ENCODE assay signal across 35 mouse cellular contexts in the genomic region with DNA sequence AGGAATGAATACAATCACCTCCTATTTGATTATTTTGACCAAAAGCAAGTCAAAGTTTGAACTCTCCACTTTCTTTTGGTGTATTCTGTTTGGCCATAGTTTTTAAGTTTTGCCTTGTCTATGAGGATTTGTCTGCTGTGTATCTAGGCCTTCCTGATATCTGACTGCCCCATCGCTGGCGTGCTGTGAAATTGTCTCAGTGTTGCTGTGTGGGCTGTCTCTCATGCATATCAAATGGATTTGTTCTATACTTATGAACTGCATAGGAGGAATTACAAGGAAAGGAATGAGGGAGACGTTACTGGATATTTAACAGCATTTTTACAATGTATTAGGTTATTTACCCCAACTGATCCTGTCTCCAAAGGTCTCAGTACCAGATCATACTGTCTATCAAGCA.
"Had no signal": no experiment of that assay in that cellular context is flagged by ENCODE, and none has a peak within 500 bp of the region (broad histone marks: within the 10 kb centered on the region; RNA-seq: fewer than 3 reads in every experiment).

No protein-coding gene starts in this region.

- H3K4me2 ChIP-seq: heart, embryonic 11.5 days; heart, embryonic 12.5 days; heart, embryonic 13.5 days; heart, embryonic 15.5 days; hindbrain, embryonic 12.5 days; hindbrain, embryonic 13.5 days; hindbrain, embryonic 14.5 days; hindbrain, embryonic 15.5 days; intestine, embryonic 15.5 days; kidney, embryonic 15.5 days had no signal

- DNase-seq: heart, postnatal 10 days; heart, postnatal 14 days; heart, postnatal 36 days; heart, postnatal 4 days; kidney, adult 11 months; kidney, adult 18-20 months; kidney, adult 2 months; kidney, adult 8-10 months; kidney, adult 9 months; kidney, postnatal 10 days; kidney, postnatal 14 days; kidney, postnatal 25 days; kidney, postnatal 36 days; kidney, postnatal 4 days; layer of hippocampus, adult 9-11 months; layer of hippocampus, postnatal 36 days had no signal

- H3K36me3 ChIP-seq: heart, embryonic 10.5 days; heart, embryonic 12.5 days; heart, embryonic 13.5 days; heart, embryonic 15.5 days; hindbrain, embryonic 10.5 days; hindbrain, embryonic 12.5 days; hindbrain, embryonic 13.5 days; hindbrain, embryonic 15.5 days; intestine, embryonic 15.5 days; kidney, embryonic 15.5 days had no signal

- H3K4me3 ChIP-seq: heart, embryonic 10.5 days; heart, embryonic 12.5 days; heart, embryonic 13.5 days; heart, embryonic 15.5 days; hindbrain, embryonic 10.5 days; hindbrain, embryonic 12.5 days; hindbrain, embryonic 13.5 days; hindbrain, embryonic 15.5 days; intestine, embryonic 15.5 days; kidney, embryonic 15.5 days; left cerebral cortex, adult 2 months had no signal

- H3K9me3 ChIP-seq: heart, embryonic 10.5 days; heart, embryonic 12.5 days; heart, embryonic 13.5 days; heart, embryonic 15.5 days; hindbrain, embryonic 10.5 days; hindbrain, embryonic 12.5 days; hindbrain, embryonic 13.5 days; hindbrain, embryonic 15.5 days; intestine, embryonic 15.5 days; kidney, embryonic 15.5 days had no signal

- H3K9ac ChIP-seq: heart, embryonic 12.5 days; heart, embryonic 13.5 days; heart, embryonic 15.5 days; hindbrain, embryonic 12.5 days; hindbrain, embryonic 13.5 days; hindbrain, embryonic 14.5 days; hindbrain, embryonic 15.5 days; intestine, embryonic 15.5 days; kidney, embryonic 15.5 days had no signal

- H3K27ac ChIP-seq: heart, embryonic 10.5 days; heart, embryonic 13.5 days; heart, embryonic 15.5 days; hindbrain, embryonic 10.5 days; hindbrain, embryonic 12.5 days; hindbrain, embryonic 13.5 days; hindbrain, embryonic 14.5 days; hindbrain, embryonic 15.5 days; hindbrain, postnatal 0 days; intestine, embryonic 15.5 days; kidney, embryonic 15.5 days; kidney, postnatal 0 days; left cerebral cortex, adult 2 months had no signal

- H3K4me1 ChIP-seq: heart, embryonic 10.5 days; heart, embryonic 12.5 days; heart, embryonic 13.5 days; heart, embryonic 15.5 days; hindbrain, embryonic 13.5 days; hindbrain, embryonic 15.5 days; intestine, embryonic 15.5 days; kidney, embryonic 15.5 days had no signal

- H3K27me3 ChIP-seq: heart, embryonic 12.5 days; heart, embryonic 13.5 days; heart, embryonic 15.5 days; hindbrain, embryonic 12.5 days; hindbrain, embryonic 13.5 days; hindbrain, embryonic 15.5 days; intestine, embryonic 15.5 days; kidney, embryonic 15.5 days had no signal

- ATAC-seq: hindbrain, embryonic 16.5 days; hindbrain, postnatal 0 days; inflammation-experienced regulatory T-cells, adult 6 months; intestine, embryonic 15.5 days; intestine, embryonic 16.5 days; intestine, postnatal 0 days had no signal
